Mouse (Mus musculus): ENCODE measurements around the gene Lpar6. TPM values are rescaled to one million over a fixed set of nuclear protein-coding genes. Genes with fewer than 3 reads are reported as not detected.
A peak's percentile ranks its signal among the peaks of the same experiment; 100 is the strongest.

Gene Lpar6
- polyA plus RNA-seq, 1 experiment from 2014 or later, result 3.9 TPM

GRCm38 (mm10) chr14:73231286-73231982 is 6.3 kb upstream of the Lpar6 start:
- H3K9ac ChIP-seq, result no peak overlapping the region
- H3K4me2 ChIP-seq, result no peak overlapping the region
- ATAC-seq (ENCODE audit: low read depth) (no peak), DNase-seq (no peak)
- no peak overlapping the region for H3K4me3 ChIP-seq (replicated peaks)
- WGBS (ENCODE audit: insufficient replicate concordance), result 68% methylated on average over 5 of the region's 5 CpGs
- no peak overlapping the region for H3K27ac ChIP-seq
- H3K4me1 ChIP-seq (replicated peaks), result peaks cover 21% of the 10 kb centered on the region
- no peaks in the 10 kb centered on the region for H3K27me3 ChIP-seq
- H3K9me3 ChIP-seq (replicated peaks), result no peaks in the 10 kb centered on the region
- peaks cover 18% of the 10 kb centered on the region for H3K36me3 ChIP-seq

GRCm38 (mm10) chr14:73234468-73235031 is 3.1 kb upstream of the Lpar6 start:
- Histone ChIP-seq H3K9ac (no peak overlapping the region), H3K27ac (peak overlapping the region; percentile 78), H3K4me3 (replicated peaks) (no peak overlapping the region), H3K9me3 (replicated peaks) (no peaks in the 10 kb centered on the region), H3K4me1 (replicated peaks) (peaks cover 34% of the 10 kb centered on the region), H3K4me2 (peak overlapping the region; percentile 37), H3K27me3 (no peaks in the 10 kb centered on the region), H3K36me3 (peaks cover 18% of the 10 kb centered on the region)
- DNase-seq, result no peak
- WGBS (ENCODE audit: insufficient replicate concordance), result 18% methylated on average over 2 of the region's 2 CpGs
- ATAC-seq (ENCODE audit: low read depth), result peak; percentile 62

GRCm38 (mm10) chr14:73238498-73239250 is 979 bp downstream of the Lpar6 start:
- peak; percentile 70 for ATAC-seq (ENCODE audit: low read depth)
- no peaks in the 10 kb centered on the region for H3K9me3 ChIP-seq (replicated peaks)
- H3K4me2 ChIP-seq, result peak overlapping the region; percentile 55
- under 1% methylated on average over 20 of the region's 20 CpGs for WGBS (ENCODE audit: insufficient replicate concordance)
- peak overlapping the region; percentile 59 for H3K9ac ChIP-seq
- H3K4me3 ChIP-seq (replicated peaks), result peak overlapping the region; percentile 57
- H3K27ac ChIP-seq, result peak overlapping the region; percentile 78
- no peaks in the 10 kb centered on the region for H3K27me3 ChIP-seq
- peaks cover 11% of the 10 kb centered on the region for H3K36me3 ChIP-seq
- peak; percentile 20 for DNase-seq
- peaks cover 31% of the 10 kb centered on the region for H3K4me1 ChIP-seq (replicated peaks)

GRCm38 (mm10) chr14:73239291-73239690 is 1.6 kb downstream of the Lpar6 start:
- Histone ChIP-seq H3K36me3 (peaks cover 13% of the 10 kb centered on the region), H3K9me3 (replicated peaks) (no peaks in the 10 kb centered on the region), H3K4me2 (peak overlapping the region; percentile 55), H3K27me3 (no peaks in the 10 kb centered on the region), H3K4me3 (replicated peaks) (peak overlapping the region; percentile 57), H3K27ac (peak overlapping the region; percentile 24; the same call in 1 of the 2 replicates), H3K4me1 (replicated peaks) (peaks cover 28% of the 10 kb centered on the region), H3K9ac (peak overlapping the region; percentile 59)
- DNase-seq (no peak), ATAC-seq (ENCODE audit: low read depth) (no peak)
- 1% methylated on average over 6 of the region's 6 CpGs for WGBS (ENCODE audit: insufficient replicate concordance)

GRCm38 (mm10) chr14:73239857-73240256 is 2.2 kb downstream of the Lpar6 start:
- H3K4me1 ChIP-seq (replicated peaks), result peaks cover 22% of the 10 kb centered on the region
- ATAC-seq (ENCODE audit: low read depth) (no peak), DNase-seq (no peak)
- H3K4me2 ChIP-seq, result no peak overlapping the region
- WGBS (ENCODE audit: insufficient replicate concordance), result 47% methylated on average over 3 of the region's 3 CpGs
- no peaks in the 10 kb centered on the region for H3K9me3 ChIP-seq (replicated peaks)
- no peaks in the 10 kb centered on the region for H3K27me3 ChIP-seq
- H3K4me3 ChIP-seq (replicated peaks), result no peak overlapping the region
- H3K36me3 ChIP-seq, result peaks cover 19% of the 10 kb centered on the region
- H3K27ac ChIP-seq, result no peak overlapping the region
- H3K9ac ChIP-seq, result no peak overlapping the region

GRCm38 (mm10) chr14:73244061-73244597 is 6.4 kb downstream of the Lpar6 start:
- 81% methylated on average over 2 of the region's 2 CpGs for WGBS (ENCODE audit: insufficient replicate concordance)
- no peaks in the 10 kb centered on the region for H3K27me3 ChIP-seq
- no peak overlapping the region for H3K4me3 ChIP-seq (replicated peaks)
- DNase-seq (no peak), ATAC-seq (ENCODE audit: low read depth) (no peak)
- H3K4me2 ChIP-seq, result no peak overlapping the region
- no peaks in the 10 kb centered on the region for H3K9me3 ChIP-seq (replicated peaks)
- H3K9ac ChIP-seq, result no peak overlapping the region
- H3K4me1 ChIP-seq (replicated peaks), result 0 out of 2 replicates have a peak, but pooled peaks cover 4% of the 10 kb centered on the region
- no peak overlapping the region for H3K27ac ChIP-seq
- peaks cover 16% of the 10 kb centered on the region for H3K36me3 ChIP-seq

- 83% methylated on average over 2 of the region's 2 CpGs for WGBS (ENCODE audit: insufficient replicate concordance)
- Histone ChIP-seq H3K9me3 (replicated peaks) (no peaks in the 10 kb centered on the region), H3K4me2 (no peak overlapping the region), H3K27me3 (no peaks in the 10 kb centered on the region), H3K36me3 (peaks cover 6% of the 10 kb centered on the region), H3K4me3 (replicated peaks) (no peak overlapping the region), H3K9ac (no peak overlapping the region), H3K27ac (no peak overlapping the region), H3K4me1 (replicated peaks) (peaks cover 9% of the 10 kb centered on the region)
- ATAC-seq (ENCODE audit: low read depth) (peak; percentile 64), DNase-seq (no peak)
These were observed 12.4 kb downstream of the Lpar6 start for GRCm38 (mm10) chr14:73250056-73250455.

- H3K36me3 ChIP-seq, result peaks cover 6% of the 10 kb centered on the region
- no peaks in the 10 kb centered on the region for H3K9me3 ChIP-seq (replicated peaks)
- no peak overlapping the region for H3K9ac ChIP-seq
- no peak for ATAC-seq (ENCODE audit: low read depth)
- H3K4me3 ChIP-seq (replicated peaks), result no peak overlapping the region
- no peak overlapping the region for H3K4me2 ChIP-seq
- no peaks in the 10 kb centered on the region for H3K27me3 ChIP-seq
- 89% methylated on average over 2 of the region's 2 CpGs for WGBS (ENCODE audit: insufficient replicate concordance)
- no peak for DNase-seq
- H3K27ac ChIP-seq, result no peak overlapping the region
- peaks cover 16% of the 10 kb centered on the region for H3K4me1 ChIP-seq (replicated peaks)
These were observed 14.6 kb downstream of the Lpar6 start for GRCm38 (mm10) chr14:73252276-73252675.

GRCm38 (mm10) chr14:73253453-73254251 is 16.0 kb downstream of the Lpar6 start:
- peaks cover 11% of the 10 kb centered on the region for H3K36me3 ChIP-seq
- H3K9ac ChIP-seq, result no peak overlapping the region
- H3K4me2 ChIP-seq, result no peak overlapping the region
- H3K27me3 ChIP-seq, result no peaks in the 10 kb centered on the region
- H3K27ac ChIP-seq, result peak overlapping the region; percentile 68
- peaks cover 20% of the 10 kb centered on the region for H3K4me1 ChIP-seq (replicated peaks)
- 30% methylated on average over 6 of the region's 6 CpGs for WGBS (ENCODE audit: insufficient replicate concordance)
- H3K4me3 ChIP-seq (replicated peaks), result no peak overlapping the region
- no peak for DNase-seq
- no peaks in the 10 kb centered on the region for H3K9me3 ChIP-seq (replicated peaks)
- peak; percentile 69; the same call in 1 of the 2 replicates for ATAC-seq (ENCODE audit: low read depth)

GRCm38 (mm10) chr14:73254412-73254811 is 16.7 kb downstream of the Lpar6 start:
- DNase-seq (no peak), ATAC-seq (ENCODE audit: low read depth) (peak; percentile 39; the same call in 1 of the 2 replicates)

More at GRCm38 (mm10) chr14:73254412-73254811, 16.7 kb downstream of the Lpar6 start:
- Histone ChIP-seq H3K36me3 (peaks cover 11% of the 10 kb centered on the region), H3K4me1 (replicated peaks) (peaks cover 20% of the 10 kb centered on the region), H3K4me2 (no peak overlapping the region), H3K9me3 (replicated peaks) (no peaks in the 10 kb centered on the region), H3K4me3 (replicated peaks) (no peak overlapping the region), H3K27ac (no peak overlapping the region; the same call in 1 of the 2 replicates), H3K27me3 (no peaks in the 10 kb centered on the region), H3K9ac (no peak overlapping the region)
- WGBS (ENCODE audit: insufficient replicate concordance), result 65% methylated on average over 4 of the region's 4 CpGs

Measured in liver, embryonic 13.5 days (tissue).